In the genomic region with DNA sequence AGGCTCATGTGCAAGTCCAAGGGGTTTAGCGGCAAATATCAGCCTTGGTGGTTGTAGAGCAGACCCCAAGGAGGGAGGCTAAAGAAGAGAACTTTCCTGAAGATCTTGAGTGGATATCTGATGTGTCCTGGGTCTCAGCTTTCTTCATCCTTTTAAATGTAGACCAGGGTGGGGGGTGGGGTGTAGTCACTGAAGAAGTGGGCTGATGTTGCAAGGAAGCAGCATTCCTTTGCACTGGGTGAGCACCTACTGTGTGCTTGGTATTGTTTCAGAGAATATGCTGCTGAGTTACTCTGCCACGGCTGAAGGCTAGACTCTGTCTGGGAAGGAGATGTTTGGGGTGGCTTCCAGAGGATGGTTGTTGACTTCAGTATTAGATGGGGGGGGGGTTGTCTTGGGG, we compare ENCODE assay signal across 7 mouse cellular contexts. TPM values are rescaled to one million over a fixed set of nuclear protein-coding genes. Genes with fewer than 3 reads are reported as not detected.
A peak's percentile ranks its signal among the peaks of the same experiment; 100 is the strongest.
DNase-seq lines count a peak whose midpoint lies in the region; ATAC-seq and TF ChIP-seq lines count a peak whose summit lies in the region.

No protein-coding gene starts in this region.

- H3K36me3 ChIP-seq in lung, embryonic 16.5 days (ENCODE audit: control insufficient read depth, insufficient read depth, low read length), result no peaks in the 10 kb centered on the region
- H3K36me3 ChIP-seq in forebrain, embryonic 14.5 days (ENCODE audit: control insufficient read depth, insufficient read depth, low read length), result peaks cover 4% of the 10 kb centered on the region; the same call in 1 of the 2 replicates
- peaks cover 1% of the 10 kb centered on the region; the same call in 1 of the 2 replicates for H3K36me3 ChIP-seq in limb, embryonic 12.5 days
- no peaks in the 10 kb centered on the region for H3K36me3 ChIP-seq in small intestine, adult 2 months (ENCODE audit: control insufficient read depth, insufficient read depth, low read length)

- H3K27me3 ChIP-seq in lung, embryonic 16.5 days (ENCODE audit: control insufficient read depth, insufficient read depth, low read depth, low read length), result no peaks in the 10 kb centered on the region
- no peaks in the 10 kb centered on the region for H3K27me3 ChIP-seq in forebrain, embryonic 14.5 days (replicated peaks; ENCODE audit: control insufficient read depth, insufficient read depth, low read length)
- no peaks in the 10 kb centered on the region for H3K27me3 ChIP-seq in limb, embryonic 12.5 days
- H3K27me3 ChIP-seq in small intestine, adult 2 months (ENCODE audit: control insufficient read depth, insufficient read depth, low read length), result no peaks in the 10 kb centered on the region

- H3K4me3 ChIP-seq in lung, embryonic 16.5 days (ENCODE audit: low read length), result peak overlapping the region; percentile 50
- no peak overlapping the region for H3K4me3 ChIP-seq in forebrain, embryonic 14.5 days (ENCODE audit: low read depth, low read length)
- H3K4me3 ChIP-seq in limb, embryonic 12.5 days (replicated peaks), result peak overlapping the region; percentile 45
- H3K4me3 ChIP-seq in small intestine, adult 2 months (ENCODE audit: low read depth, low read length), result peak overlapping the region; percentile 64

- H3K9ac ChIP-seq in lung, embryonic 16.5 days (ENCODE audit: low read length), result peak overlapping the region; percentile 60
- no peak overlapping the region for H3K9ac ChIP-seq in forebrain, embryonic 14.5 days (ENCODE audit: low read length)
- H3K9ac ChIP-seq in limb, embryonic 12.5 days (replicated peaks), result peak overlapping the region; percentile 61

- no peaks in the 10 kb centered on the region for H3K9me3 ChIP-seq in lung, embryonic 16.5 days (ENCODE audit: control insufficient read depth, low read length)
- no peaks in the 10 kb centered on the region for H3K9me3 ChIP-seq in forebrain, embryonic 14.5 days (replicated peaks; ENCODE audit: control insufficient read depth, low read length)
- H3K9me3 ChIP-seq in limb, embryonic 12.5 days, result no peaks in the 10 kb centered on the region

- TF ChIP-seq CTCF in small intestine, adult 2 months (IDR thresholded peaks at IDR 0.05; ENCODE audit: extremely low read depth, insufficient read length, insufficient replicate concordance, low read depth, low read length), result no peak

- DNase-seq in lung, postnatal 10 days, result no peak
- DNase-seq in forebrain, embryonic 14.5 days (ENCODE audit: low spot score), result no peak
- no peak for DNase-seq in left cerebral cortex, adult 11 months (ENCODE audit: low spot score)
- no peak for DNase-seq in ovary, adult 18-20 months (ENCODE audit: low spot score)

- WGBS in lung, embryonic 16.5 days, result 50% methylated on average over 2 of the region's 2 CpGs
- 65% methylated on average over 2 of the region's 2 CpGs for WGBS in forebrain, embryonic 14.5 days
- WGBS in limb, embryonic 12.5 days, result 85% methylated on average over 2 of the region's 2 CpGs
- 34% methylated on average over 2 of the region's 2 CpGs for WGBS in small intestine, adult 2 months

- ATAC-seq in lung, embryonic 16.5 days (ENCODE audit: low read depth), result no peak
- ATAC-seq in forebrain, embryonic 14.5 days, result no peak
- ATAC-seq in limb, embryonic 12.5 days (ENCODE audit: insufficient number of reproducible peaks, insufficient read depth, low FRiP score, low TSS enrichment, low read depth), result no peak

- H3K4me2 ChIP-seq in lung, embryonic 16.5 days (ENCODE audit: low read depth, low read length), result peak overlapping the region; percentile 61
- H3K4me2 ChIP-seq in forebrain, embryonic 14.5 days (ENCODE audit: low read length), result peak overlapping the region; percentile 51; the same call in 1 of the 2 replicates
- H3K4me2 ChIP-seq in limb, embryonic 12.5 days, result peak overlapping the region; percentile 81

- no peak for TF ChIP-seq POLR2A in small intestine, adult 2 months (IDR thresholded peaks at IDR 0.05; ENCODE audit: low read depth, low read length)

- H3K4me1 ChIP-seq in lung, embryonic 16.5 days (replicated peaks; ENCODE audit: control insufficient read depth, insufficient read depth, low read length), result peaks cover 46% of the 10 kb centered on the region
- H3K4me1 ChIP-seq in forebrain, embryonic 14.5 days (ENCODE audit: control insufficient read depth, insufficient read depth, low read length), result peaks cover 7% of the 10 kb centered on the region
- H3K4me1 ChIP-seq in limb, embryonic 12.5 days (replicated peaks), result peaks cover 46% of the 10 kb centered on the region
- H3K4me1 ChIP-seq in small intestine, adult 2 months (ENCODE audit: control insufficient read depth, insufficient read depth, insufficient read length, low read length), result peaks cover 29% of the 10 kb centered on the region

- H3K27ac ChIP-seq in lung, embryonic 16.5 days (ENCODE audit: low read length), result peak overlapping the region; percentile 33
- H3K27ac ChIP-seq in forebrain, embryonic 14.5 days (ENCODE audit: low read depth, low read length), result no peak overlapping the region
- H3K27ac ChIP-seq in limb, embryonic 12.5 days, result no peak overlapping the region; the same call in 1 of the 2 replicates
- peak overlapping the region; percentile 72 for H3K27ac ChIP-seq in small intestine, adult 2 months (ENCODE audit: insufficient read depth, low read depth, low read length)

RNA-seq across cellular contexts. Expression of a gene that starts 0.7 kb away (rescaled TPM):
- 258 and 277 TPM in 2 replicates for polyA plus RNA-seq in lung, embryonic 16.5 days (2015; fragmentation: Nextera tagmentation; extraction: Ambion mirVana)
- 60.6 and 67.2 TPM in 2 replicates for polyA plus RNA-seq in forebrain, embryonic 14.5 days (2014; fragmentation: Nextera tagmentation; extraction: Ambion mirVana)
- 323 and 348 TPM in 2 replicates for polyA plus RNA-seq in limb, embryonic 12.5 days (2016; fragmentation: Nextera tagmentation; extraction: Ambion mirVana)
- 49.9 and 54.9 TPM in 2 replicates for polyA plus RNA-seq in small intestine, adult 2 months (2012; rRNA removed)

RNA-seq across cellular contexts. Expression of a gene that starts 3.5 kb away (rescaled TPM):
- polyA plus RNA-seq in lung, embryonic 16.5 days (2015; fragmentation: Nextera tagmentation; extraction: Ambion mirVana), result 30.5 and 30.9 TPM in 2 replicates
- 24.0 and 25.9 TPM in 2 replicates for polyA plus RNA-seq in forebrain, embryonic 14.5 days (2014; fragmentation: Nextera tagmentation; extraction: Ambion mirVana)
- polyA plus RNA-seq in limb, embryonic 12.5 days (2016; fragmentation: Nextera tagmentation; extraction: Ambion mirVana), result 39.0 and 40.3 TPM in 2 replicates
- polyA plus RNA-seq in small intestine, adult 2 months (2012; rRNA removed), result 6.2 and 13.3 TPM in 2 replicates

Comparison
In these comparisons a context has a peak if more than half of its experiments do, and no peak if none do; other contexts are left out.
1. H3K27ac ChIP-seq: peak in lung, embryonic 16.5 days (single experiment) and small intestine, adult 2 months (single experiment); none in forebrain, embryonic 14.5 days (single experiment) and limb, embryonic 12.5 days (single experiment).
2. Peak in every context shown above with its lines, with median percentiles within 50 percentile points of each other: H3K4me2 ChIP-seq.